Mouse (Mus musculus): Measurements from ENCODE around the gene Kcnh1.

Gene Kcnh1

GRCm38 (mm10) chr1:192269911-192270310 is 79.3 kb downstream of the Kcnh1 start:
- no peak for DNase-seq

- DNase-seq, result no peak
Observed at GRCm38 (mm10) chr1:192277801-192278385, 87.3 kb downstream of the Kcnh1 start.

- DNase-seq, result no peak
Observed at GRCm38 (mm10) chr1:192284340-192284739, 93.8 kb downstream of the Kcnh1 start.

GRCm38 (mm10) chr1:192284950-192285349 is 94.4 kb downstream of the Kcnh1 start:
- DNase-seq, result no peak

GRCm38 (mm10) chr1:192288456-192288855 is 97.9 kb downstream of the Kcnh1 start:
- DNase-seq, result no peak

GRCm38 (mm10) chr1:192291286-192291685 is 100.7 kb downstream of the Kcnh1 start:
- DNase-seq, result no peak

- no peak for DNase-seq
Observed at GRCm38 (mm10) chr1:192293391-192293790, 102.8 kb downstream of the Kcnh1 start.

GRCm38 (mm10) chr1:192293921-192294320 is 103.3 kb downstream of the Kcnh1 start:
- no peak for DNase-seq

- DNase-seq, result no peak
Observed at GRCm38 (mm10) chr1:192295243-192295860, 104.8 kb downstream of the Kcnh1 start.

- no peak for DNase-seq
Observed at GRCm38 (mm10) chr1:192295902-192296301, 105.3 kb downstream of the Kcnh1 start.

GRCm38 (mm10) chr1:192297481-192298128 is 107.0 kb downstream of the Kcnh1 start:
- no peak for DNase-seq

- peak; percentile 8 to 40 for DNase-seq
Observed at GRCm38 (mm10) chr1:192300417-192300816, 109.8 kb downstream of the Kcnh1 start.

GRCm38 (mm10) chr1:192303615-192304014 is 113.0 kb downstream of the Kcnh1 start:
- DNase-seq, result no peak

- DNase-seq, result no peak
Observed at GRCm38 (mm10) chr1:192305155-192305554, 114.6 kb downstream of the Kcnh1 start.

- no peak for DNase-seq
Observed at GRCm38 (mm10) chr1:192307055-192307454, 116.5 kb downstream of the Kcnh1 start.

GRCm38 (mm10) chr1:192311298-192311697 is 120.7 kb downstream of the Kcnh1 start:
- DNase-seq, result no peak

- no peak for DNase-seq
Observed at GRCm38 (mm10) chr1:192311851-192312438, 121.4 kb downstream of the Kcnh1 start.

- DNase-seq, result no peak
Observed at GRCm38 (mm10) chr1:192312446-192312845, 121.9 kb downstream of the Kcnh1 start.

- no peak for DNase-seq
Observed at GRCm38 (mm10) chr1:192312998-192313397, 122.4 kb downstream of the Kcnh1 start.

- no peak for DNase-seq
Observed at GRCm38 (mm10) chr1:192313571-192313972, 123.0 kb downstream of the Kcnh1 start.

GRCm38 (mm10) chr1:192314044-192314443 is 123.5 kb downstream of the Kcnh1 start:
- no peak for DNase-seq

GRCm38 (mm10) chr1:192315392-192316070 is 125.0 kb downstream of the Kcnh1 start:
- no peak for DNase-seq

- no peak for DNase-seq
Observed at GRCm38 (mm10) chr1:192324223-192324622, 133.6 kb downstream of the Kcnh1 start.
